Mouse (Mus musculus) A20 (cell line): ENCODE data around the gene Slc9a1.

Experiments
- DNase-seq: peaks from one replicate; pipeline ENCODE4 v3.0.0-alpha.2; 2011; ENCODE audit warnings: low read depth, low spot score

Slc9a1 gene

DNA sequence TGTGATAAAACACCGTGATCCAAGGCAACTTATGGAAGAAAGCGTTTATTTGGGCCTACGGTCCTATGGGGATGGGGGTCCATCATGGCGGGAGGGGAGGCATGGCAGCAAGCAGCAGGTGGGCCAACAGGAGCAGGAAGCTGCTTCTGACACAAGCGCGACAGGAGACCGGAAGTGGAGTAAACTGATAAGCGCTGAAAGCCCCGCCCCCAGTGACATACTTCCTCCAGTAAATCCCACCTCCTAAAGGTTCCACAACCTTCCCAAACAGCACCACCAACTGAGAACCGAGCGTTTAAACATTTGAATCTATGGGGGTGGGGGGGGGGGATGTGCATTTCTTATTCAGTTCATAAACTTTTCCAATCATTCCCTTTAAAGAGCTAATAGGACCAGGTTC, 66.4 kb downstream of the Slc9a1 start:
- no peak for DNase-seq

DNA sequence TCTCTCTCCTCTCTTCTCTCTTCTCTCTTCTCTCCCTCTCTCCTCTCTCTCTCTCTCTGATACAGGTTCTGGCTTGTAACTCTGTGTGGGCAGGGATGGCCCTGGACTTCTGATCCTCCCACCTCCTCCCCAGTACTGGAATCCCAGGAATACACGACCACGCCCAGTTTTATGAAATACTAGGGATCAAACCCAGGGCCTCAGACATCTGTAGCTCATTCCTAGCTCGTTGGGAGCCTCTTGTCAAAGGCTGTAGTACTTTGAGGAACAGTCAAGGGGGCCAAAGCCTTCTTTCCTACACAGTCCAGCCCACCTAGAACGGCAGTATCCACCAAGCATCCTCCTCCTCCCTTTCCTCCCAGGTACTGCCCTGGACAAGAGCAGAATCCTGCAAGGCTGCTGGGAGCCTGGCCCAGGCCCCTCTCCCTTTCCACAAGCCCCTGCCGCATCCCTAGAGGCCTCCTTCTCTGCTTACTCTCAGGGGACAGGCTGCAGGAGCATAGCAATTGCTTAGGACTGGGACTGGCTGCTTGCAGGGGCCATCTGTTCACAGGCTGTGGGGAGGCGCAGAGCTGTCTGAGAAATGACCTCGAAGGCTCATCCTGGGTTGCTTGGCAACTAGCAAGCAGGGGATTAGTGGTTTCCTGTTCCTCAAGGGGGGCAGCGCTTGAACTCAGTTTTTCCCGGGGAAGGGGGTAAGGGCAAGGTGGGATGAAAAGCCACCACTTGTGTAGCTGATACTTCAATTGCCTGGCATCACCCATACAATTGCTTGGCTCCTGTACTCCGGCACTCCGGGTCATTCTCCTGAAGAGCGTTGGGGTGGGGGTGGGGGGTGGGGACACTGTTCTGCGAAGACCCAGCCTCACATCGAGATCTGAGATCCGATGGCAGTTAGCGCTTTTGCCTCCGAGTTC, 70.2 kb downstream of the Slc9a1 start:
- no peak for DNase-seq

- DNase-seq: peak; percentile 73
Observed at GRCm38 (mm10) chr4:133440377-133440795, 70.9 kb downstream of the Slc9a1 start.

DNA sequence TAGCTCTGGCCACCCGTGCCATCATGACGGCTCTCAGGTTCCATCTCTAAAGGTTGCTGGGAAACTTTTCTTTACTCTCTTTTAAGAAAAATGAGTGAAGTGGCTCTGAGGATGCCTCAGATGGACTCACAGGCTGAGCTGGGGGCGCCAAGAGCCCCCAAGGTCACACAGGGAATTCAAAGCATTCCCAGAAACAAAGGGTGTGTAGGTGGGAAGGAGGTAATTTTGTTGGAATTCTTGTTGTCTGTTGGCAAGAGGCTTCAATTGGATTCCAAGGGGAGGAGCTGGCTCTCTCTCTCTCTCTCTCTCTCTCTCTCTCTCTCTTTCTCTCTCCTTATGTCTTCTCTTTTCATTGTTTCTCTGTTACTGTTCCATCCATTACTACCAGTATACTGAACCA, 72.7 kb downstream of the Slc9a1 start:
- DNase-seq: no peak

DNA sequence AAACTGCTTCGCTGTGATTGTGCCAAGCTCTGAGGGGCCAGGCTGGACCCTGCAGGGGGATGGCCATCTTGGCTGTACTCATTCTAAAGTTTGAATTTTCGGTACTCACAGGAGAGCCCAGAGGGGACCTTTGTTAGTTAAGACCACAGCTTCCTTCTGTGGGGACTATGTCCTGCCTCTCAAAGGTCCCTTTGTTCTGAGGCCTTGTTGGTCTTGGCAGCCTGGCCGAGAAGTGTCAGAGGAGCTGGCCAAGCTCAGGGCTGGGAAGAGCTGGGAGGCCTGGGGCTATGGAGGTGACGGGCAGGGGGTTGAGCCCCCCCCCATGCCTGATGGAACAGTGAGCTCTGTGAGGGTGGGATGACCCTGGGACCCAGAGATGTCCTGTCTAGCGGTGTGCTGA, 73.6 kb downstream of the Slc9a1 start:
- DNase-seq: no peak

DNA sequence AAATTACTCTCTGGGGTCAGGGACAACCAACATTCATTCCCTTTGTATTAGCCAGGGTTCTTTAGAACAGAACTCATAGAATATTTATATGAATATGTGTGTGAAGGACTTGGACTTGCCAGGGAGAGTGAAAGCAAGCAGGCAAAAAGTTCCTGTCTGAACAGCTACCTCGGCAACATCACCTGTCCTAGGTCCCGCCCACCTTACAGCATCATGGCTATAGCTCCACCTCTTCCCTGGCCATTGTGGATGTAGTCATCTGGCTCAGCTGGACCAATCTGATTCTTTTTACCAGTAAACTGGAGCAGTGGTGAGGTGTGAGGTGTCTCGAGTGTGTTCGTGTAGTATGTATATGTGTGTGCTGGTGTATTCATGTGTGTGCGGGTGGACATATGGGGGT, 76.2 kb downstream of the Slc9a1 start:
- DNase-seq: no peak

DNA sequence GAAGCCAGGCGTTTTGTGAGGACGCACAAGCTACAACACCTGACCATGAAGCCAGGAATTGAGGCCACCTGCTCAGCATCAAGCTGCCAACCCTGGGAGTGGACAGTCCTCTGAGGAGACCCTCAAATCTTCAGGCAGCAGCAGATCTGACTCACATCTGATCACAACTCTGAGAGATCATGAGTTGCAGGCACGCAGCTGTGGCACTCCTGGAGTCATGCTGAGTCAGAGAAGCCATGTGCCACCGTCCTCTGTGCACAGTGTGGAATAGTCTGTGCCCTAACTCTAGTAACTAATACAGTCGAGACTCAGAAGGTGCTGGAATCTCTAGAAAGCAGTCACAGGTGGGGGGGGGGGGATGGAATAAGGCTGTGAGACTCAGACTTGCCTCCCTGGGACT, 77.9 kb downstream of the Slc9a1 start:
- DNase-seq: peak; percentile 37

DNA sequence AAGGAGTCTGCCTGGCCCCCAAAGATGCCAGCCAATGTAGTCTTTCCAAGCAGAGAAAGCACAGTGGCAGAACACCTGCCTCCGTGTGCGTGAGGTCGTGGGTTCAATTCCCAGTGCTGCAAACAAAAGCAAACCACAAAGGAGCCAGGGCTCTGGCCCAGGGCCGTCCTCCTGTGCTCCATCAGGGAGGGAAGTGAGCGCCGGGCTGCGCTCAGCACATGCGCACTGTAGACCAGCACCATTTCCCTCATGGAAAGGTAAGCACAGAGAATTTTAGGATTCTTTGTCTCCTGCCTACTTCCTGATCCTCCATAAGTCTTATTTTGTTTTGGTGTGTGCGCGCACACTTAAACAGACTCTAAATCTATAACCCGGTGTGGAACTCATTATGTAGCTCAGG, 78.5 kb downstream of the Slc9a1 start:
- DNase-seq: no peak

DNA sequence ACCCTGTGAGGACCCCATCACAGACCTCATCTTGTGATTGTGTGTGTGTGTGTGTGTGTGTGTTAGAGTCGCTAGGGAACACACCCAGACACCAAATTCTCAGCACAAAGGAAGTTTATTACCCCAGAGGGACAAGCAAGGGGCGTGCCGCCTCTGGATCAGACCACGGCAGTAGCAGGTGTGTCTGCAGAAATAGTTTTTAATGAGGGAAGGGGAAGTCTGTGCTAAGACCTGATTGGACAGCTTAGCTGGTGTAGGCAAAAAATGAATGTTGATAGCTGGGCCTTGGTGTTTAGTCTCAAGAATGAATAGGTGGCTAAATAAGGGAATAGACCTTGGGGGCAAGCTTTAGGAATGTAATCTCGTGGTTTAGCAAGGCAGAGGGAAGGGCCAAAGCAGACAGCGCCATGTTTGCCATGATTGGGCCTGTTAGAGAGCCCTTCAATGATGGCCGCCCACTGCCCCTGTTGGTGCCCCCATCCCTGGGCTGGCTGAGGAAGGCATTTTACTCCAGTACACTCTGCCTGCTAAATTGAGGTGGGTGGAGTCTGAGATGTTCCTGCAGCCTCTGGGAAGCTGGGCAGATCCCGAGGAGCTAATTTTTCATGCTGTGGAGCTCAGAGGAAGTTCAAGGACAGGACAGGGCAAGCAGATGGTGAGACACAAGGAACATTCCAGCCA, 79.3 kb downstream of the Slc9a1 start:
- peak; percentile 91 for DNase-seq

DNA sequence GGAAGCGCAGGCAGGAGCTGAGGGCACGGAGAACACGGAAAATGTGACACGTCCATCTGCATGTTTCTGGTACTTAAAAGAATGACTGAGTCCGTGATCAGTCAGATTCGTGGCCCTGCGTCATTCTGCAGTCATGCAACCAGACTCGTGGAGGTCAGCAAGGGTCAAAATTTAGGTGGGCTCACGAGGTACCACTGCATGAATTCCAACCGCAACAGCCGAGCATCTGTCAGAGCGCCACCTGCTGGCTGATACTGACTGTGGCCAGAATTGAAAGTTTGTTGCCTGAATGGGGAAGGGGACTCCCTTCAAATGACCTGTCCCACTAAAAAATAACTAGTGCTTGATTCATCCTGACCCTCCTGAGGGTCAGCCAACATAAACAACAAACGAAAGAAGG, 80.2 kb downstream of the Slc9a1 start:
- DNase-seq: peak; percentile 71

DNA sequence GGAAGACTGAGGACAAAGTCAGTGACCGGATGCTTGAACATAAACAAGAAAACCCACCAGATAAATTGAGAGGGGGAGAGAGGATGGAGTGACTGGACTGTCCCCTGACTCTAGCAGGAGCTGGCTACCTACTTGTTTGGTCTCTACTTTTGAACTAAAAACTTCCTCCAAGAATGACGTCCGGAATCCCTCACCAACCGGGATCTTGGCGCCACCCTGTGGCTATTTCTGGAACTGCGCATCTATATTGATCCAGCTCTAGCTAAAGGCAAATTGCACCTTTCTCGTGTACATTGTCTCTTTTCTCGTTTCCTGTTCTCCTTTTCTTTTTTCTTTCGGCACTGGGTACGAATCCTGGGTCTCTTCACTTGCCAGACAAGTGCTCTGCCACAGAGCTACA, 82.0 kb downstream of the Slc9a1 start:
- DNase-seq: peak; percentile 81

- DNase-seq: no peak
Observed at GRCm38 (mm10) chr4:133452433-133452832, 82.9 kb downstream of the Slc9a1 start.

DNA sequence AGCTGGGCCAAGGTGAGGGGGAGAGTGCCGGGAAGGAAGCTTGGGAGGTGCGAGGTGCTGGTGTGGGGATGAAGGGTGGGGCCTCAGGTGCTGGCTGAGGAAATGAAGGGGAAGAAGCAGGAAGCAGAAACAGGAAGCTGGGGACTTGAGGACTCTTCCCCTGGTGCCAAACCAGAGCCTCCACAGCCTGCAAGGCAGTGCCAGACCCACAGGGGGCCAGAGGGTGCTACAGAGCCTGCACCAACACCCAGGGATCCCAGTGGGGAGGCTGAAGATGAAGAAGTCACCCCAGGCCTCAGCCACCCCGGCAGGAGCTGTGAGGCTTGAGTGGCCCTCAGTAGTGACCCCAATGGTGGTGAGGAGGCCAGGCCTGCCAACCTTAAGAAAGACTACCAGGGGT, 88.5 kb downstream of the Slc9a1 start:
- DNase-seq: peak; percentile 53

DNA sequence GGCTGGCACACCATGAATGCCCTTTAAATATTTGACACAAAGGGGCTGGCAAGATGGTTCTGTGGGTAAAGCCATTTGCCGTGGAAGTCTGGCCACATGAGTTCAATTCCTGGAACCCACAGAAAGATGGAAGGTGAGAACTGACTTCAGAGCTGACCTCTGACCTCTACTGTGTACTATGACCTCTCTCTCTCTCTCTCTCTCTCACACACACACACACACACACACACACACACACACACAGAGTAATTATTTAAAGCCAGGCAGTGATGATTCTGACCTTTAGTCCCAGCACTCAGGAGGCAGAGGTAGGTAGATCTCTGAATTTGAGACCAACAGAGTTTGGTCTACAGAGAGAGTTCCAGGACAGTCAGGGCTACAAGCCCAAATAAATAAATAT, 90.5 kb downstream of the Slc9a1 start:
- DNase-seq: no peak

DNA sequence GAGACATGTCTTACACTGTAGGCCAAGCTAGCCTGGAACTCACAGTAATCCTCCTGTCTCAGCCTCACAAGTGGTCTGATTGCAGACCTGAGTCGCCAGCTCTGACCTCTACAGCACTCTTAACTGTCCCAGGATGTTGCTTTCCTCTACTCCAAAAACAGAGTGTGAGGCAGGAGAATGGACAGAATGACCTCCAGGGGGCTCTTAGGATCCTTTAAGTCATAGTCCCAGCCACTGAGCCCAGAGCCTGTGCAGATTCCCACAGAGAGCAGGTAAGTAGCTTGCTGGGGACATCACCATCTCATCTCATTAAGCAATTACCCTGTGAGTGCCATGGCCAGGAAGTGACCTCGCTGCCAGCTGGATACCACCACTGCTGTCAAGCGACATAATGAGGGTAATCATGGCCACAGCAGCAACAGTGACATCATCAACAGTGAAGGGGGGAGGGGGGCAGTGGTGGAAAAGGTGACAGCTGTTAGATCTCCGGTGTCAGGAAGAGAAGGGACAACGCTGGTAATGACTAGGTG, 91.4 kb downstream of the Slc9a1 start:
- DNase-seq: no peak

- DNase-seq: no peak
Observed at GRCm38 (mm10) chr4:133461362-133461761, 91.9 kb downstream of the Slc9a1 start.

DNA sequence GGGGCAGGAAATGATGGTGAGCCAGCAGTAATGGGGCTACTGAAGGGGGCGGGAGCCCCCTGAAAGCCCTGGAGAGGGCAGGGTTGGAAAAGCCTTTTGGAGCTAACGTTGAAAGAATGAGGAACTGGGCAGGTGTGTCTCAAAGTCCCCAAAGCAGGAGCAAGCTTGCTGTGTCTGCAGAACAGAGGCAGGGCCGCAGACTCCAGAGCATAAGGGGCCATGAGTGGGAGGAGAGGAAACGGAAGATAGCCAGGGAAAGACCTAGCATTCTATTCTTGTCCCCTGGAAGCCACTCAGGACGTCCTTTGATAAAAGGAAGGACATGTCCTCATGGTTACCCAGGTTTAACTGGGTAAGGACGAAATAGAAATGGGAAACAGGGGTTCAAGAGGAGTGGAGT, 93.7 kb downstream of the Slc9a1 start:
- no peak for DNase-seq

DNA sequence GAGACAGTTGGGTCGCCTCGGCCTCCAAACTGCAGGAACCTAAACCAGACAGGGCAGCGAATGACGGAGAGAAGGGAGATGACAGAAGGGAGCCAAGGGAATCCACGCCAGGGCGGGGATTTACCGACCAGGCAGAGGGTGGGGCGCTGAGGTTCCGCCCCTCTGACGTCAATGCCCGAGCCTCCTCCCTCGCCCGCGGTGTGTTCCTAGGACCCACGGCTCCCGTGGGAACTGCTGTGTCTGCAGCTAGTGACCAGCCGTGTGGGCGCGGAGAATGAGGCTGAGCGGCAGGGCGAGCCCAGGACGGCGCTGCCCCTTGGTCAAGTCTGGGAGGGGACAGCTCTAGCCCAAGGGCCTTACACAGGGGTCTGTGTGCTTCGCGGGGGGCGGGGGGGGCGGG, 98.6 kb downstream of the Slc9a1 start:
- DNase-seq: peak; percentile 56

DNA sequence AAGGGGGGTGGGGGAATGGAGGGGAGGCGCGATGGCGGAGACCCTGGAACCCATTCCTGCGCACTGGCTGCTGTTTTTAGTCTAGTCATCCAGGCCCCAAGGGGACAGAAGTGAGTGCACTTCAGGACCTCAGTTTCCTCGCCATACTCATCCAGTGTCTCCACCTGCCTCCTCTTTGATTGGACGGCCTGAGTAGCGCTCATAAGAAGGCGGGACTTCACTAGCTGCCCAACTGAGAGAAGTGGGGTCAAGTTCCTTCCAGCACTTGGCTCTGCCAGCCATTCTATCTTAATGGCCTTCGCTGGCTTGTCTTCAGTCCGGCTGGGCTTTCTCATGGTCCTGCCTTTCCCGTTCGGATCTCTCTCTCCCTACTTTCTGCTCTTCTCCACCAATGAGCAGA, 99.6 kb downstream of the Slc9a1 start:
- DNase-seq: no peak

DNA sequence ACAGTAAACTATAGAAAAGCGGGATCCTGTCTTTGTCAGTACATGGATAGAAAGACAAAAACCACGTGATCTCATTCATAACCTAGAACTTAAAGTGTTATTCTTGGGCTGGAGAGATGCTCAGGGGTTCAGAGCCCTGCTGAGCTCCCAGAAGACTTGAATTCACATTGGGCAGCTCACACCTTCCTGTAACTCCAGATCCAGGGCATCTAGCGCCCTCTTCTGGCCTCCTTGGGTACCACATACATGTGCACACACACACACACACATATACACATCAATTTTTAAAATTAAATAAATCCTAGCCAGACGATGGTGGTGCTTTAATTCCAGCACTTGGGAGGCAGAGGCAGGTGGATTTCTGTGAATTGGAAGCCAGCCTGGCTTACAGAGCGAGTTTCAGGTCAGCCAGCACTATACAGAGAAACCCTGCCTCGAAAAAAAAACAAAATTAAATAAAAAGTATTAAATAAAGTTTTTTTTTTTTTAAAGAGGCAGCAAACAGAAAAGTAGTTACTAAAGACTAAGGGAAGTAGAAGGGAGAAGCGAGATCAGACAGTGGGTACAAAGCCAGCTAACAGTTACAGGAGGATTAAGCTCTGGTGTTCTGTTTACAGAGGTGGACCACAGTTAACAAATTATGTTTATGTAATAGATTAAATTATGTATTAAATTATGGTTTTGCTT, 101.8 kb downstream of the Slc9a1 start:
- no peak for DNase-seq
